Mouse (Mus musculus): ENCODE data around the gene Rnf113a2. TPM values are rescaled to one million over a fixed set of nuclear protein-coding genes. Genes with fewer than 3 reads are reported as not detected.

The Rnf113a2 gene
- polyA plus RNA-seq, 1 experiment = 3.0 TPM

DNA sequence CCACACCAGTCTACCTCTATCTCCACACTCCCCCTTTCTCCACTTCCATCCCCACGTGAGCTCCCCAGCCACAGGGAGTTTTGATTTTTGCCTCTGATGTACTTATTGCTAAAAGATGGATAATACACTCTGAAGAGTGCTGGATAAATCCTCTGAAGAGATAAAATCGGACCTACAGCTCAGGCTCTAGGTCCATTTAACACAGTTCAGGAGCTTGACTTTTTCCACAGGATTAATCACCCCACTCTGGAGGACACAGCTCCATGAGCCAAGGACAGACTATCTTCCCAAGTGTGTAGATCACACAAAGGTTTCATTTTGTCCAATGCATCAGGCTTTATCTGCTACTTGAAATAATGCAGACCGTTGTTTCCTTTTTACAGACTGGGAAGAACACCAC is 16.9 kb upstream of the Rnf113a2 start:
- no peaks in the 10 kb centered on the region for H3K27me3 ChIP-seq (ENCODE audit: control insufficient read depth, insufficient read depth, insufficient read length)
- H3K36me3 ChIP-seq (ENCODE audit: control insufficient read depth, insufficient read depth) = no peaks in the 10 kb centered on the region
- no peak overlapping the region for H3ac ChIP-seq (ENCODE audit: control insufficient read depth, insufficient read length, low read depth)
- no peaks in the 10 kb centered on the region for H3K79me2 ChIP-seq (ENCODE audit: control insufficient read depth, insufficient read depth)
- no peaks in the 10 kb centered on the region for H3K79me3 ChIP-seq (ENCODE audit: low read depth)
- H3K4me3 ChIP-seq (ENCODE audit: insufficient read depth, poor library complexity, severe bottlenecking) = no peak overlapping the region
- no peak for TF ChIP-seq CEBPB (IDR thresholded peaks at IDR 0.05; ENCODE audit: low read depth)
- no peak for TF ChIP-seq MYOG (IDR thresholded peaks at IDR 0.05; ENCODE audit: control insufficient read depth, extremely low read depth, insufficient read length)
- no peak for TF ChIP-seq MYOD1 (IDR thresholded peaks at IDR 0.05; ENCODE audit: control insufficient read depth, insufficient read length, low read depth)
- TF ChIP-seq CTCF (IDR thresholded peaks at IDR 0.05; ENCODE audit: control insufficient read depth, insufficient read depth, insufficient read length) = no peak
- no peak for TF ChIP-seq FOSL1 (IDR thresholded peaks at IDR 0.05; ENCODE audit: insufficient read depth, low read length, poor library complexity, severe bottlenecking)
- TF ChIP-seq USF1 (IDR thresholded peaks at IDR 0.05; ENCODE audit: low read depth) = no peak
- no peak for TF ChIP-seq MAX (IDR thresholded peaks at IDR 0.05)

DNA sequence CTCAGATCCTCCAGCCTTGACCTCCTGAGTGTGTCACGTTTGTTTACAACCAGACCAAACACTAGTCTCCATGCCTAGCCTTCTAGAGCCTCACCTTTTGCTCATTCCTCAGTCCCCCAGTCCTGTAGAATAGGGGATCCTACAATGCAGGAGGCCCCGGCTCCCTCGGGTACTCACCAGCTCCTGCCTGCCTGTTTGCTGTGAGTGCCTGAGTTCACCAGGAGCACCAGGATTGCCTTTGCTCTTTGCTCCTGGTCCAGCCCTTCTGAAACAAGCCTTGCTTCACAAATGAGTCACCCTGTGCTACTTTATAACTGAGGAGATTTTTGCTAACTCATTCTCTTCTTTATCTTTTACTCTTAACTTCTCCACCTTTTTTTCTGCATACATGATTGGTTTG is 16.3 kb upstream of the Rnf113a2 start:
- no peak for TF ChIP-seq MYOD1 (IDR thresholded peaks at IDR 0.05; ENCODE audit: control insufficient read depth, insufficient read length, low read depth)
- no peak for TF ChIP-seq CEBPB (IDR thresholded peaks at IDR 0.05; ENCODE audit: low read depth)
- no peak for TF ChIP-seq CTCF (IDR thresholded peaks at IDR 0.05; ENCODE audit: control insufficient read depth, insufficient read depth, insufficient read length)
- no peak for TF ChIP-seq FOSL1 (IDR thresholded peaks at IDR 0.05; ENCODE audit: insufficient read depth, low read length, poor library complexity, severe bottlenecking)
- TF ChIP-seq MYOG (IDR thresholded peaks at IDR 0.05; ENCODE audit: control insufficient read depth, extremely low read depth, insufficient read length) = no peak
- no peak for TF ChIP-seq MAX (IDR thresholded peaks at IDR 0.05)
- TF ChIP-seq USF1 (IDR thresholded peaks at IDR 0.05; ENCODE audit: low read depth) = no peak
- Histone ChIP-seq H3K79me3 (ENCODE audit: low read depth) (no peaks in the 10 kb centered on the region), H3ac (ENCODE audit: control insufficient read depth, insufficient read length, low read depth) (no peak overlapping the region), H3K4me3 (ENCODE audit: insufficient read depth, poor library complexity, severe bottlenecking) (no peak overlapping the region), H3K27me3 (ENCODE audit: control insufficient read depth, insufficient read depth, insufficient read length) (no peaks in the 10 kb centered on the region), H3K79me2 (ENCODE audit: control insufficient read depth, insufficient read depth) (no peaks in the 10 kb centered on the region), H3K36me3 (ENCODE audit: control insufficient read depth, insufficient read depth) (no peaks in the 10 kb centered on the region)

DNA sequence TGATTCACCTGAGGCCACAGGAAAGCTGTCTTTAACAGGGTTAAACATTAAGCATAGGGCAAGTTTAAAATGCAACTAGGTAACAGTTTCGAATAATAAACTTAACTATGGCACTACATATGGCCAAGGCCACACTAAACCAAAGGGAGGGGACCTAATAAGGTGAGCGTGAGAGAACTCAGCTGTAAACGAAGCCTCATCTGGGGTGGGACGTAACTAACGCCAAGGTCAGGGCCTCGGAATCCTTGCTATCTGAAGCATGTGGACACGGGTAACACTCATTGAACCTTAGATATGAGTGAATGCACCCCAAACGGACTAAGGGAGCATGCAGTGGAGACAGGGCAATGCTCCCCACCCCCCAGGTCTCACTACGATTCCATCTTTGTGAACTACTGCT is 14.1 kb upstream of the Rnf113a2 start:
- no peak overlapping the region for H3ac ChIP-seq (ENCODE audit: control insufficient read depth, insufficient read length, low read depth)
- no peaks in the 10 kb centered on the region for H3K36me3 ChIP-seq (ENCODE audit: control insufficient read depth, insufficient read depth)
- TF ChIP-seq FOSL1 (IDR thresholded peaks at IDR 0.05; ENCODE audit: insufficient read depth, low read length, poor library complexity, severe bottlenecking) (no peak), MYOD1 (IDR thresholded peaks at IDR 0.05; ENCODE audit: control insufficient read depth, insufficient read length, low read depth) (no peak), MAX (IDR thresholded peaks at IDR 0.05) (no peak)
- H3K79me3 ChIP-seq (ENCODE audit: low read depth) = no peaks in the 10 kb centered on the region
- H3K4me3 ChIP-seq (ENCODE audit: insufficient read depth, poor library complexity, severe bottlenecking) = no peak overlapping the region
- H3K79me2 ChIP-seq (ENCODE audit: control insufficient read depth, insufficient read depth) = no peaks in the 10 kb centered on the region
- no peaks in the 10 kb centered on the region for H3K27me3 ChIP-seq (ENCODE audit: control insufficient read depth, insufficient read depth, insufficient read length)

DNA sequence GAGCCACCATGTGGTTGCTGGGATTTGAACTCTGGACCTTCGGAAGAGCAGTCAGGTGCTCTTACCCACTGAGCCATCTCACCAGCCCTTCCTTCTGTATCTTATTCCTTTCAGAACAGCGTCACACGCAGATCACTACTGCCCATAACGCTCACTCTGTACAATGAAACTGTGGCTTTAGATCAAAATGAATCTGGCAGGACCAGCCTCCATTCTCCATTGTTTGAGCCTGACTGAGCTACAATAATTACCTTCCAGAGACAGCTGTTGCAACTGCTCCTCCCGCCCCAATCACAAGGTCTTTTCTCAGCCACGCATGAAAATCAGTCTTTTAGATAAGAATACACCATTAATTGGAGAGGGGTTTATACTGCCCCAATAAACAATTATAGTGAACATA is 12.5 kb upstream of the Rnf113a2 start:
- Histone ChIP-seq H3K27me3 (ENCODE audit: control insufficient read depth, insufficient read depth, insufficient read length) (no peaks in the 10 kb centered on the region), H3ac (ENCODE audit: control insufficient read depth, insufficient read length, low read depth) (no peak overlapping the region), H3K79me3 (ENCODE audit: low read depth) (no peaks in the 10 kb centered on the region), H3K36me3 (ENCODE audit: control insufficient read depth, insufficient read depth) (no peaks in the 10 kb centered on the region), H3K79me2 (ENCODE audit: control insufficient read depth, insufficient read depth) (no peaks in the 10 kb centered on the region), H3K4me3 (ENCODE audit: insufficient read depth, poor library complexity, severe bottlenecking) (no peak overlapping the region)
- no peak for TF ChIP-seq USF1 (IDR thresholded peaks at IDR 0.05; ENCODE audit: low read depth)
- TF ChIP-seq MYOD1 (IDR thresholded peaks at IDR 0.05; ENCODE audit: control insufficient read depth, insufficient read length, low read depth) = no peak
- no peak for TF ChIP-seq CTCF (IDR thresholded peaks at IDR 0.05; ENCODE audit: control insufficient read depth, insufficient read depth, insufficient read length)
- TF ChIP-seq CEBPB (IDR thresholded peaks at IDR 0.05; ENCODE audit: low read depth) = no peak
- TF ChIP-seq FOSL1 (IDR thresholded peaks at IDR 0.05; ENCODE audit: insufficient read depth, low read length, poor library complexity, severe bottlenecking) = no peak
- TF ChIP-seq MYOG (IDR thresholded peaks at IDR 0.05; ENCODE audit: control insufficient read depth, extremely low read depth, insufficient read length) = no peak
- TF ChIP-seq MAX (IDR thresholded peaks at IDR 0.05) = no peak

DNA sequence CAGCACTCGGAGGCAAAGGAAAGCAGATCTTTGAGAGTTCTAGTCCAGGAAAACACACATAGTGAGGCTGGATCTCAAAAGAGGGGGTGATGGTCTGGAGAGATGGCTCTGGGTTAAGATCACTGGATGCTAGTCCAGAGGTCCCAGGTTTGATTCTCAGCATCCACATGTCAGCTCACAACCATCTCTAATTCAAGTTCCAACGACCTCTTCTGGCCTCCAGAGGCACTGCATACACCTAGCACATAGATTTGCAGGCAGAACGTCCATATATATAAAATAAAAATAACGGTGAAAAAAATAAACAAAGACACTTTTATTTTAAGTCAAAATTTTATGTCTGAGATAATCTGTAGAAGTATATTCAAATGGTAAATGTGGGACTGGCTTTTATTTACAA is 9.7 kb upstream of the Rnf113a2 start:
- Histone ChIP-seq H3ac (ENCODE audit: control insufficient read depth, insufficient read length, low read depth) (no peak overlapping the region), H3K27me3 (ENCODE audit: control insufficient read depth, insufficient read depth, insufficient read length) (no peaks in the 10 kb centered on the region), H3K36me3 (ENCODE audit: control insufficient read depth, insufficient read depth) (no peaks in the 10 kb centered on the region), H3K79me3 (ENCODE audit: low read depth) (no peaks in the 10 kb centered on the region), H3K79me2 (ENCODE audit: control insufficient read depth, insufficient read depth) (no peaks in the 10 kb centered on the region), H3K4me3 (ENCODE audit: insufficient read depth, poor library complexity, severe bottlenecking) (no peak overlapping the region)
- TF ChIP-seq CEBPB (IDR thresholded peaks at IDR 0.05; ENCODE audit: low read depth) (no peak), MAX (IDR thresholded peaks at IDR 0.05) (no peak), MYOG (IDR thresholded peaks at IDR 0.05; ENCODE audit: control insufficient read depth, extremely low read depth, insufficient read length) (no peak), MYOD1 (IDR thresholded peaks at IDR 0.05; ENCODE audit: control insufficient read depth, insufficient read length, low read depth) (no peak), USF1 (IDR thresholded peaks at IDR 0.05; ENCODE audit: low read depth) (no peak), FOSL1 (IDR thresholded peaks at IDR 0.05; ENCODE audit: insufficient read depth, low read length, poor library complexity, severe bottlenecking) (no peak), CTCF (IDR thresholded peaks at IDR 0.05; ENCODE audit: control insufficient read depth, insufficient read depth, insufficient read length) (no peak)
